Mouse (Mus musculus) stomach, embryonic 15.5 days (tissue): ENCODE results near the gene Fam160a2. TPM values are rescaled to one million over a fixed set of nuclear protein-coding genes. Genes with fewer than 3 reads are reported as not detected.
A peak's percentile ranks its signal among the peaks of the same experiment; 100 is the strongest.
"Not testable (repeated sequence)": the region's sequence is repeated elsewhere in the genome, so short reads cannot be mapped to it uniquely, and the experiment has no call there.

Experiments used
- ATAC-seq: fragments of 200-750 bp; cut with Nextera tagmentation; 2 replicates; pipeline ENCODE4 v1.8.0; 2017; ENCODE audit warnings: low read depth, moderate number of reproducible peaks, moderate TSS enrichment; ENCODE audit not compliant: insufficient read depth, low FRiP score
- H3K27ac ChIP-seq: fragments of 300-500 bp; sonication (generic); 2 replicates; pipeline ENCODE4 v1.5.1; 2015; ENCODE audit warnings: mild to moderate bottlenecking, inconsistent platforms
- H3K27me3 ChIP-seq: fragments of 300-500 bp; sonication (generic); replicated peaks from 2 replicates; pipeline ENCODE4 v1.6.1; 2015; ENCODE audit warnings: inconsistent platforms
- H3K36me3 ChIP-seq: fragments of 300-500 bp; sonication (generic); 2 replicates; pipeline ENCODE4 v1.6.1; 2015; ENCODE audit warnings: inconsistent platforms
- H3K4me1 ChIP-seq: fragments of 300-500 bp; sonication (generic); 2 replicates; pipeline ENCODE4 v1.6.1; 2015; ENCODE audit warnings: inconsistent platforms
- H3K4me2 ChIP-seq: fragments of 300-500 bp; sonication (generic); 2 replicates; pipeline ENCODE4 v1.6.1; 2015; ENCODE audit warnings: mild to moderate bottlenecking, inconsistent platforms
- H3K4me3 ChIP-seq: fragments of 300-500 bp; sonication (generic); replicated peaks from 2 replicates; pipeline ENCODE4 v1.5.1; 2015; ENCODE audit warnings: inconsistent platforms
- H3K9ac ChIP-seq: fragments of 300-500 bp; sonication (generic); 2 replicates; pipeline ENCODE4 v1.6.1; 2015; ENCODE audit warnings: inconsistent platforms
- H3K9me3 ChIP-seq: fragments of 300-500 bp; sonication (generic); 2 replicates; pipeline ENCODE4 v1.6.1; 2016; ENCODE audit warnings: inconsistent platforms
- WGBS: fragments of 180-500 bp; shearing (Covaris S2); methylation state at CpG from one replicate; pipeline ENCODE4 v1.1.7; 2015; 5-methylcytosine and 5-hydroxymethylcytosine counted together
- polyA plus RNA-seq: library from polyadenylated mRNA; unstranded; fragments of >200 nt; fragmentation: Nextera tagmentation; extraction: Ambion mirVana; gene quantifications from 2 replicates; pipeline ENCODE4 v1.2.1, GENCODE M21; 2015

Fam160a2 gene
- polyA plus RNA-seq, 1 experiment from 2014 or later, result 40.7 TPM

DNA sequence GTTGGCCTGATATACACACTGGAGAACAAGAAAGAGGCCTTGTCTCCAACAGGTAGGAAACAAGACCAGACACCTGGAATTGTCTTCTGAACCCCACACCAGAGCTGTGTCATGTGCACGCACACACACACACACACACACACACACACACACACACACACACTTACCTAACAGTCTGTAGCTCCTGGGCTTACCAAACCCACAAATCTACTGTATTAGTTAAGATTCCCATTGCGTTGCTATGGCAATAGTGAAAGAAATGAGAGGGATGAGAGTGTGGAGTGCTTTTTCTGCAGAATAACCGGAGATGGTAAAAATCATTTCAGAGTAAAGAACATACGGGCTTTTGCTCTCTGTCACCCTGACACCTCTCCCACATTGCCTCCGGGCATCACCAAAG is 18.3 kb upstream of the Fam160a2 start:
- no peak overlapping the region for H3K27ac ChIP-seq
- H3K4me1 ChIP-seq, result no peaks in the 10 kb centered on the region
- H3K9ac ChIP-seq, result no peak overlapping the region
- no peak overlapping the region for H3K4me3 ChIP-seq
- no peak overlapping the region for H3K4me2 ChIP-seq
- no peaks in the 10 kb centered on the region for H3K9me3 ChIP-seq
- H3K27me3 ChIP-seq, result no peaks in the 10 kb centered on the region
- ATAC-seq, result no peak
- H3K36me3 ChIP-seq, result no peaks in the 10 kb centered on the region
- whole genome bisulfite sequencing, result 84% methylated on average over 5 of the region's 5 CpGs

DNA sequence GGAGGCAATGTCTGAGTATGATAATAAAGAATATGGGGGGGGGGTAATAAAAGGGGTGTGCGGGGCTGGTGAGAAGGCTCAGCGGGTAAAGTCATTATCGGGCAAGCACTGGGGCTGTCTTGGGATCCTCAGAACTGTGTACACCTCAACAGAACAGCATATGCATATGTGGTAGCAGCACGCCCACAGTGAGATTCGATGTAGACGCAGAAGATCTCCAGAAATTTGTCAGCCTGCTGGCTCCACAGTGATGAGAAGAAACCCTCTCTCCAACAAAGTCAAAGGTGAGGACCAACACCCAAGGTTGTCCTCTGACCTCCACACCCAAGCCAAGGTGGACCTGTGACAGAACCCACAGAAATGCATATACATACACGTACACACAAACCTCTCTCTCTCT is 16.7 kb upstream of the Fam160a2 start:
- 87% methylated on average over 7 of the region's 7 CpGs for WGBS
- Histone ChIP-seq H3K36me3 (no peaks in the 10 kb centered on the region), H3K27me3 (no peaks in the 10 kb centered on the region), H3K4me3 (no peak overlapping the region), H3K4me1 (no peaks in the 10 kb centered on the region), H3K27ac (no peak overlapping the region), H3K4me2 (no peak overlapping the region), H3K9ac (no peak overlapping the region), H3K9me3 (no peaks in the 10 kb centered on the region)
- no peak for ATAC-seq

DNA sequence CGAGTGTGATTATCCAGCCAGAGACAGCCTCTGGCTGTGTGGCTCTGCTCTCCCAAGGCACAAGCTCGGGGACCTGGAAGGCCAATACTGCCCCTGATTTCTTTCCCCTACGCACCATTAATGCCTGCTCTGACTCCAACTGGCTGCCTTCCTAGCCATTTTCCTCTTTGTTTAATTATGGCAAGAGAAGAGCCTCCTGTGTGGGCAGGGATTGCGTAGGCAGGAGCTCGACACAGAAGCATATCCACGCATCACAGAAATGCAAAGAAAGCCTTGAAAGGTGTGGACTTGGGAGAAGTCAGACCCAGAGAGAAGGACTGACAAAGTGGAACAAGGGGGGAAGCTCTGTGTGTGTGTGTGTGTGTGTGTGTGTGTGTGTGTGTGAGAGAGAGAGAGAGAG is 14.5 kb upstream of the Fam160a2 start:
- no peaks in the 10 kb centered on the region for H3K4me1 ChIP-seq
- WGBS, result 48% methylated on average over 6 of the region's 6 CpGs
- no peak overlapping the region for H3K9ac ChIP-seq
- ATAC-seq, result no peak
- H3K27me3 ChIP-seq, result no peaks in the 10 kb centered on the region
- no peak overlapping the region for H3K4me2 ChIP-seq
- H3K4me3 ChIP-seq, result no peak overlapping the region
- no peaks in the 10 kb centered on the region for H3K36me3 ChIP-seq
- H3K27ac ChIP-seq, result no peak overlapping the region
- H3K9me3 ChIP-seq, result no peaks in the 10 kb centered on the region

GRCm38 (mm10) chr7:105411874-105412632 is 12.2 kb upstream of the Fam160a2 start:
- ATAC-seq, H3K36me3 ChIP-seq, H3K27ac ChIP-seq, H3K9me3 ChIP-seq, H3K4me3 ChIP-seq, H3K9ac ChIP-seq, H3K27me3 ChIP-seq, H3K4me1 ChIP-seq, H3K4me2 ChIP-seq: not testable (repeated sequence)
- 56% methylated on average over 8 of the region's 8 CpGs for WGBS

DNA sequence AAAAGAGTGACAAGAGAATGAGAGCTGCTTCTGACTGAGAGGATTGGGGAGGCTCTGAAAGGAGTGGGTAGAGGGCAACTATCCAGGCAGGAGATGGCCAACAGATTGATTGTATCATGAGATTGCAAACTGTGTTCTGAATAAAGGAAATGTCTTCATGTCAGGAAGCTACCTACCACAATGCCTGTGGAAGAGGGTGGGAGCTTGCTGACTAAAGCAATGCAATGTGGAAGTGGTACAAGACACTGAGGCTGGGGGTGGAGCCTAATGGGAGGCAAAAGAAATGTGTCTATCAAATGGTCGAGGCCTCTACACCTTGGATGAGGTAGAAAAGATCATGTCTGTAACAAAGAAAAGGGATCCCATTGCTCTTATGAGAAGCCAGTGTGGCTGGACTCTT is 6.5 kb upstream of the Fam160a2 start:
- Histone ChIP-seq H3K27ac (no peak overlapping the region), H3K9me3 (no peaks in the 10 kb centered on the region), H3K4me1 (no peaks in the 10 kb centered on the region), H3K4me3 (no peak overlapping the region), H3K27me3 (no peaks in the 10 kb centered on the region), H3K9ac (no peak overlapping the region), H3K4me2 (no peak overlapping the region), H3K36me3 (no peaks in the 10 kb centered on the region)
- WGBS, result 67% methylated on average over 1 of the region's 1 CpGs
- ATAC-seq, result no peak

- Histone ChIP-seq H3K4me1 (0 out of 2 replicates have a peak, but pooled peaks cover 3% of the 10 kb centered on the region), H3K4me3 (no peak within 1 kb of the TSS), H3K27ac (no peak within 1 kb of the TSS), H3K27me3 (no peaks in the 10 kb centered on the region), H3K9ac (no peak within 1 kb of the TSS), H3K36me3 (no peaks in the 10 kb centered on the region), H3K9me3 (no peaks in the 10 kb centered on the region), H3K4me2 (no peak within 1 kb of the TSS)
- no peak for ATAC-seq
- WGBS, result 61% methylated on average over 5 of the region's 5 CpGs
Measured at GRCm38 (mm10) chr7:105404268-105404667, 4.4 kb upstream of the Fam160a2 start, which contains the start of gene Cnga4. Gene Cnga4, plus strand, starts transcription at chr7:105404568.

DNA sequence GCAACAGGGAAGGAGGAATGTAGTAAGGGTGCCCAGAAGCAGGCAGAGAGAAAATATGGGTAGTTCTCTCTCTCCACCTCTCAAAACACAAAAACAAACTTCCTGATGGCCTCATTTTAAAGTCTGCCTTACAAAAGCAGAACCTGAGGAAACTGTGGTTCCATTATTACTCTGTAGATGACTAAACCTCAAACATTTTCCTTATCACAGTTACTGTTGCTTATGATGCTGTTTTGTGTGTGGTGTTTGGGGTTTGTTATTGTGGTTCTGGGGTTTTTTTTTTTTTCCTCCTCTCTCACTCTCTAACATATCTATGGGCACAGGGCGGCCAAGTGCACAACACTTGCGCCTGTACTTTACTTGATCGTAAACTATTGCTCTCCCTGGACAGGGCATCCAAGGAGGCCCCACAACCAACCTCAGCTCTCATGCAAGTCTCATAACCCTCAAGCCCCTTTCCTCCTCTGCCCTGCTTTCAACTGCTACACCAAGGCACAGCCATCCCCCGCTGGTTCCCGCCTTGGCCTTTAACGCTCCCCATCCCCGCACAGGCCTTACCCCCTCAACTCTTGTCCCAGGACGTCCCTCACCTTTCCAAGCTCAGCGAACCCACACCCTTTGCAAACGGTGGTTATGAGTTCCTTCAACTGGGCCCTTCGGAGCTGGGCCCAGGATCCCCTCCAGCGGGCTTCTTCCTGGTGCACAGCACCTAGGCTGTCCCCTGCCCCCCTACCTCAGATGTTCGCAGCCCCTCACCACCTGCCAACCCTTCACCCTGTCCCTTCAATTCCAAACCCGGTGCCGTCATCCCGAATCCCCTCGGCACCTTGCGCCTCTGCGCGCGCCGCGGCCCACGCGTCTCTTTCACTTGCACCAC is 558 bp downstream of the Fam160a2 start:
- H3K27me3 ChIP-seq, result no peaks in the 10 kb centered on the region
- H3K4me3 ChIP-seq, result peak overlapping the region; percentile 95
- no peaks in the 10 kb centered on the region for H3K9me3 ChIP-seq
- H3K27ac ChIP-seq, result peak overlapping the region; percentile 80
- H3K36me3 ChIP-seq, result no peaks in the 10 kb centered on the region
- no peak; the same call in 1 of the 2 replicates for ATAC-seq
- WGBS, result under 1% methylated on average over 25 of the region's 25 CpGs
- peaks cover 3% of the 10 kb centered on the region; the same call in 1 of the 2 replicates for H3K4me1 ChIP-seq
- H3K4me2 ChIP-seq, result peak overlapping the region; percentile 80
- H3K9ac ChIP-seq, result peak overlapping the region; percentile 80

DNA sequence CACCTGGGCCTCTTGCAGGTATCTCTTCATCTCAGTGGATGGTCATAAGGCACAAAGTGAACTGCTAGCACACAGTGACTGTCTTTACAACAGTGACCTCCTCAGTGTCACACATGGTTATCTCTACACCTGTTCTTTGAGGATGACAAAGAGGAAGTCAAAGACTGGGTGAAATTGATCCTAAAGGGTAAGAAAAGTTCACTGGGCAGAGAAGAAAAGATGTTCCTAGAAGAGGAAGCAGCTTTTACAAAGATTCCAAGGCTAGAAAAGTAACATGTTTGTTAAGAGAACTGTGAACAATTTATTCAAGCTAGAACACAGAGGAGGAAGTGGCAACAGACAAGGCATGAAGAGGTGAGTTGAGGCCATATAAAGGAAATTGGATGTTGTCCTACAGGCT is 3.7 kb downstream of the Fam160a2 start:
- no peaks in the 10 kb centered on the region for H3K36me3 ChIP-seq
- no peak overlapping the region for H3K4me2 ChIP-seq
- H3K27me3 ChIP-seq, result no peaks in the 10 kb centered on the region
- H3K9ac ChIP-seq, result no peak overlapping the region
- no peaks in the 10 kb centered on the region for H3K9me3 ChIP-seq
- no peak for ATAC-seq
- H3K27ac ChIP-seq, result no peak overlapping the region
- H3K4me3 ChIP-seq, result no peak overlapping the region
- peaks cover 3% of the 10 kb centered on the region; the same call in 1 of the 2 replicates for H3K4me1 ChIP-seq

GRCm38 (mm10) chr7:105395131-105395820 is 4.6 kb downstream of the Fam160a2 start:
- no peak overlapping the region for H3K4me2 ChIP-seq
- H3K9ac ChIP-seq, result no peak overlapping the region
- no peaks in the 10 kb centered on the region; the same call in 1 of the 2 replicates for H3K4me1 ChIP-seq
- H3K27me3 ChIP-seq, result no peaks in the 10 kb centered on the region
- no peaks in the 10 kb centered on the region for H3K36me3 ChIP-seq
- no peak for ATAC-seq
- no peak overlapping the region for H3K27ac ChIP-seq
- no peaks in the 10 kb centered on the region for H3K9me3 ChIP-seq
- no peak overlapping the region for H3K4me3 ChIP-seq

- peaks cover 6% of the 10 kb centered on the region for H3K36me3 ChIP-seq
- H3K4me2 ChIP-seq, result no peak overlapping the region
- no peak overlapping the region for H3K27ac ChIP-seq
- no peaks in the 10 kb centered on the region for H3K9me3 ChIP-seq
- WGBS, result 55% methylated on average over 1 of the region's 1 CpGs
- no peak overlapping the region for H3K9ac ChIP-seq
- H3K4me1 ChIP-seq, result no peaks in the 10 kb centered on the region; the same call in 1 of the 2 replicates
- no peak overlapping the region for H3K4me3 ChIP-seq
- no peaks in the 10 kb centered on the region for H3K27me3 ChIP-seq
- no peak for ATAC-seq
Measured at GRCm38 (mm10) chr7:105394606-105395005, 5.2 kb downstream of the Fam160a2 start.

GRCm38 (mm10) chr7:105390236-105390635 is 9.6 kb downstream of the Fam160a2 start:
- Histone ChIP-seq H3K36me3 (peaks cover 28% of the 10 kb centered on the region), H3K27me3 (no peaks in the 10 kb centered on the region), H3K9me3 (no peaks in the 10 kb centered on the region), H3K27ac (no peak overlapping the region), H3K4me3 (no peak overlapping the region), H3K9ac (no peak overlapping the region), H3K4me2 (no peak overlapping the region), H3K4me1 (no peaks in the 10 kb centered on the region)
- WGBS, result 88% methylated on average over 2 of the region's 2 CpGs
- ATAC-seq, result no peak

DNA sequence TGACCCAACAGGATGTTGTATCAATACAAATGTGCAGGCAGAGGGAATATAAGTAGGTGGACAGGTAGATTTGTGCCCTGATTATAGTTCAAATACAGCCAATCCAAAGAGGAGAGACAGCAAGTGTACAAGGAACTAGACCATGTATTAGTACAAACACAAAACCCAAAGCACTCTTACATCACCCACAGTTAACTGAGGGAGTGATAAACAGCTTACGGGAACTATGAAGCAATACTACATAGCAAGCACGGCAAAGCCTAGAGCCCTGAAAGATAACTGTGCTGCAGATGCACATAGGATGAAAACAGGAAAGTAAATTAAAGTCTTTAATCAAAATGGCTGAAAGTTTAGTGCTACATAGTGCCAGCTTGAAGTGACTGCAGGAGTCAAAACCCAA is 12.2 kb downstream of the Fam160a2 start:
- Histone ChIP-seq H3K9ac (no peak overlapping the region), H3K4me1 (no peaks in the 10 kb centered on the region), H3K27me3 (no peaks in the 10 kb centered on the region), H3K9me3 (no peaks in the 10 kb centered on the region), H3K4me2 (no peak overlapping the region), H3K4me3 (no peak overlapping the region), H3K36me3 (peaks cover 47% of the 10 kb centered on the region), H3K27ac (no peak overlapping the region)
- WGBS, result 89% methylated on average over 2 of the region's 2 CpGs
- no peak for ATAC-seq
